Mouse (Mus musculus) hindbrain, embryonic 10.5 days (tissue): ENCODE measurements around the gene Fam229a. TPM values are rescaled to one million over a fixed set of nuclear protein-coding genes. Genes with fewer than 3 reads are reported as not detected.

ENCODE experiments used
- DNase-seq: peaks from one replicate; pipeline ENCODE4 v3.0.0-alpha.2; 2017; ENCODE audit warnings: low spot score
- H3K27ac ChIP-seq: fragments of 300-500 bp; sonication (generic); 2 replicates; pipeline ENCODE4 v1.5.1; 2016; ENCODE audit warnings: mild to moderate bottlenecking, moderate library complexity
- H3K27me3 ChIP-seq: fragments of 300-500 bp; sonication (generic); 2 replicates; pipeline ENCODE4 v1.6.1; 2016; ENCODE audit warnings: mild to moderate bottlenecking; ENCODE audit not compliant: poor library complexity, insufficient read depth, severe bottlenecking
- H3K36me3 ChIP-seq: fragments of 300-500 bp; sonication (generic); 2 replicates; pipeline ENCODE4 v1.6.1; 2016; ENCODE audit warnings: mild to moderate bottlenecking, moderate library complexity
- H3K4me1 ChIP-seq: fragments of 300-500 bp; sonication (generic); replicated peaks from 2 replicates; pipeline ENCODE4 v1.6.1; 2016; ENCODE audit warnings: mild to moderate bottlenecking
- H3K4me3 ChIP-seq: fragments of 300-500 bp; sonication (generic); 2 replicates; pipeline ENCODE4 v1.5.1; 2016; ENCODE audit warnings: mild to moderate bottlenecking, moderate library complexity
- H3K9me3 ChIP-seq: fragments of 300-500 bp; sonication (generic); 2 replicates; pipeline ENCODE4 v1.6.1; 2016; ENCODE audit warnings: mild to moderate bottlenecking, moderate library complexity
- WGBS: fragments of 180-500 bp; shearing (Covaris S2); methylation state at CpG from one replicate; pipeline ENCODE4 v1.1.7; 2016; 5-methylcytosine and 5-hydroxymethylcytosine counted together
- polyA plus RNA-seq: library from polyadenylated mRNA; unstranded; fragments of >200 nt; fragmentation: Nextera tagmentation; extraction: Ambion mirVana; gene quantifications from 2 replicates; pipeline ENCODE4 v1.2.1, GENCODE M21; 2016

Gene Fam229a
- polyA plus RNA-seq, 1 experiment from 2014 or later: 0.41 TPM

DNA sequence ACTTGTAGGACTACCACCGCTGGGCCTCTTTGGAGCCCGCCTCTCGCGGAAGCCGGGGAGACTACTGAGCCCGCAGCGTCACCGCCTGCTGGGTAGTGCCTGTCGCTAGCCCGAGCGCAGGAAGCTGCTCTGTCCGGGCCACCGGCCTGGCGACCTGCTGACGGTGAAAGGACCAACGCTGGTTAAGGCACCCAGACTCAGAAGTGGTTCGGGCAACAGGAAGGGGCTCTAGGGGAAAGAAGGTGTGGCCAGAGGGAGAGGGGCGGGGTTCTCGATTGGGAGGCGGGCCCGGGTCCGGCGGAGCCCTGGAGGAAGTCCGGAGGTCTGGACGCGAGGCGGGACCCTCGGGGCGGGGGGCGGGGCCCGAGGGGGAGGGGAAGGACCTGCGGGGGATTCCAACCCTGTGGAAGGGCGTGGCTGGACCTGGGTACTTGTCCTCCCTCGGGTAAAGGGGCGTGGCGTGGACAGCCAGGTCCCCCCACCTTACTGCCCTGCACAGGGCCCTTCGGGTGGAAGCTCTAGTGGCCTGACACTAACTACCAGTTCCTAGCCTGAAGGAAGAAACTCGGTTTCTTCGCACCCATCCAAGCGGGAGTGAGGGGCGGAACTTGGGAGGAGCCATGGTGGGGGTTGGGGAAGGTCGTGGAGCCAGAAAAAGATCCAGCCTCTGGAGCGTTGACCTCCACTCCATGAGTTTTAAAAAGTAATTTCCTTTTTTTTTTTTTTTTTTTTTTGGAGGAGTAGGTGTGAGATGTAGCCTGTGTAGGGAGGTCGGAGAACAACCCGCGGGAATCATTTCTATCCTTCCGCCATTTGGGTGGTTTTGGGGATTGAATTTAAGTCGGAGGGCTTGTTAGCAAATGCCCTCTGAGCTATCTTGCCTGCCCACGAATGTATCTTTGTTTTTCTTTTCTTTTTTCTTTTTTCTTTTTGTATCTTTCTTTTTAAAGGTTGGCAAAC lies 9.9 kb downstream of the Fam229a start:
- peak; percentile 96 for DNase-seq

DNA sequence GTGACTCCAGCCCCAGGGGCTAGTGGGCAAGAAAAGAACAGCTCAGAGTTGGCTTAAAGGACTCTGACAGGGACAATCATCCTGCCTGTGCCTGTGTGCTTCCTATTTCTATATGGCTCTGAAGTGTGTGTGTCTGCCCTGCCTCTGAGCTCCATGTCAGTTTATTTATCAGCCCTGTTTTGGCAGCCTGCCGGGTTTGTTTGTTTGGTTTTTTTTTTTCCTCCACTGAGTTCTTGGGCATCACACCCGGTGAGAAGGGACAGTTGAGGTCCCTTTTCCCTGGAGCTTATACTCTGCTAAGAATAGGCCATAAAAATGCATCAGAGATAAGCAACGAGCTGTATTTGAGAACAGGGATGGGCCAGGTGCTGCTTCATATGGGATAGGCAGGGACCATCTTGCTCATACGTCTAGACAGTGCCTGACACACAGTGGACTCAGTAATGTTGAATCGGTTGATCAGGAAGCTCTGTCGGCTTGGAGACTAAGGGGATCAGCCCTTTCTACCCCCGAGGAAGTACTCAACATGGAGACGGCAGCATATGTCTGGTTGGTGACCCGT lies 11.4 kb downstream of the Fam229a start:
- no peaks in the 10 kb centered on the region for H3K36me3 ChIP-seq
- peaks cover 42% of the 10 kb centered on the region for H3K4me1 ChIP-seq
- WGBS: 75% methylated on average over 9 of the region's 9 CpGs
- no peak for DNase-seq
- no peaks in the 10 kb centered on the region for H3K9me3 ChIP-seq
- H3K27me3 ChIP-seq: no peaks in the 10 kb centered on the region
- H3K27ac ChIP-seq: no peak overlapping the region
- H3K4me3 ChIP-seq: no peak overlapping the region

More for the DNA sequence above, 9.9 kb downstream of the Fam229a start:
- Histone ChIP-seq H3K27ac (peak overlapping the region; percentile 87), H3K9me3 (no peaks in the 10 kb centered on the region), H3K4me1 (peaks cover 54% of the 10 kb centered on the region), H3K27me3 (no peaks in the 10 kb centered on the region), H3K4me3 (peak overlapping the region; percentile 67), H3K36me3 (no peaks in the 10 kb centered on the region)
- WGBS: 2% methylated on average over 49 of the region's 49 CpGs

- WGBS: 80% methylated on average over 11 of the region's 11 CpGs
- H3K27me3 ChIP-seq: no peaks in the 10 kb centered on the region
- H3K4me1 ChIP-seq: peaks cover 46% of the 10 kb centered on the region
- H3K4me3 ChIP-seq: no peak overlapping the region
- H3K36me3 ChIP-seq: no peaks in the 10 kb centered on the region
- no peak overlapping the region for H3K27ac ChIP-seq
- DNase-seq: no peak
- no peaks in the 10 kb centered on the region for H3K9me3 ChIP-seq
Measured at GRCm38 (mm10) chr4:129502901-129503444, 12.0 kb downstream of the Fam229a start.

- Histone ChIP-seq H3K27ac (no peak overlapping the region; the same call in 1 of the 2 replicates), H3K9me3 (no peaks in the 10 kb centered on the region), H3K4me1 (peaks cover 46% of the 10 kb centered on the region), H3K36me3 (no peaks in the 10 kb centered on the region), H3K27me3 (no peaks in the 10 kb centered on the region), H3K4me3 (no peak overlapping the region; the same call in 1 of the 2 replicates)
- 78% methylated on average over 3 of the region's 3 CpGs for WGBS
- no peak for DNase-seq
Measured at GRCm38 (mm10) chr4:129505511-129505910, 14.5 kb downstream of the Fam229a start.

GRCm38 (mm10) chr4:129507434-129508236 lies 16.6 kb downstream of the Fam229a start:
- H3K4me3 ChIP-seq: no peak overlapping the region
- H3K36me3 ChIP-seq: no peaks in the 10 kb centered on the region
- H3K27ac ChIP-seq: peak overlapping the region; percentile 8; the same call in 1 of the 2 replicates
- H3K4me1 ChIP-seq: peaks cover 53% of the 10 kb centered on the region
- no peaks in the 10 kb centered on the region for H3K27me3 ChIP-seq
- 68% methylated on average over 9 of the region's 10 CpGs for WGBS
- no peaks in the 10 kb centered on the region for H3K9me3 ChIP-seq
- no peak for DNase-seq

DNA sequence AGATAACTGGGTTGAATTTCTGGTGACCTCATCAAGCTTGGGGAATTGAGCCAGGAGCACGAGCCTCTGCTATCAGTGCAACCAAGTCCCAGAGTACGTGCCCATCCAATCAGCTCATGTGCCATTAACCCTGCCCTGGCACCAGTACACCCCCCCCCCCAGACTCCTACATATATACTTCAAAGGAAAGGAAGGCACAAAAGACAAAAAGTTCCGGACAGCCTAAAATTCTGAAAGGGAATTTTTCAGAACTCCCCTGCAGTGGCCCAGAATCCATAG lies 17.2 kb downstream of the Fam229a start:
- H3K27me3 ChIP-seq: no peaks in the 10 kb centered on the region
- H3K4me3 ChIP-seq: no peak overlapping the region
- H3K4me1 ChIP-seq: peaks cover 58% of the 10 kb centered on the region
- no peak for DNase-seq
- H3K27ac ChIP-seq: no peak overlapping the region
- H3K9me3 ChIP-seq: no peaks in the 10 kb centered on the region
- WGBS: 86% methylated on average over 3 of the region's 3 CpGs
- no peaks in the 10 kb centered on the region for H3K36me3 ChIP-seq

DNA sequence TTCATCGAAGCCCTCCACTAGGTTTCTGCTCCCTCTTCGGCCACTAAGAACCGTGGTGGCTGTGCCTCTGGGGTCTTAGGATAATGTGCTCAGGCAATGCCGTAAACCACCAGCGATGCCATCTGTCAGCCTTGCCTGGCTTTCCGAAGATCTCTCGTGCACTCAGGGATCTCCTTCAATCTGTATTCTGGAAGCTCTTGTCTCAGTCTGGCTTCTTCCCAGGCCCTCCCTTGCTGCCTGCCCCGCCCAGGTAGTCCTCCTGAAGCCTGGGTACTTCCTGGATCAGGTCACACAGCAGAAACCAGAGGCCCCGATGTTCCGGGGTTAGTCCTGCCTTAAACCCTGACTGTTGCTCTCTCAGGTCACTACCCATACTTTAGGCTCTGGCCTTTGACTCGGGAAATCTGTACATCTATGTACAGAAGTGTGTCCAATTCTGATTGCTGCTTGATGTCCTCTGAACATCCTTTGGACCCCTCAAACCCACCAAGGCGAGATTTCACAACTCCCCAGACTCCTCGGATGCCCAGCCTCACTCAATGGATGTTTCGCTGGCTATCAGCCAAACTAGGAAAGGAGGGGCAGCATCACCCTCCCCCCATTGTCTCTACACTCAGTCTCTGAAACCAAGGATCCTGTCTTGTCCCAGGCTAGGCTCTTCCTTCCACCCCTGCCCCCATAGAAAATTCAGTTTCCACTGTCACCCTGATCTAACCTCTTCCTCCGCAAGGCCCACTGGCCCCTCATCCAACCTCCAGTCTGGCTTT lies 18.0 kb downstream of the Fam229a start:
- Histone ChIP-seq H3K27ac (peak overlapping the region; percentile 64), H3K9me3 (no peaks in the 10 kb centered on the region), H3K4me1 (peaks cover 63% of the 10 kb centered on the region), H3K27me3 (no peaks in the 10 kb centered on the region), H3K36me3 (no peaks in the 10 kb centered on the region), H3K4me3 (no peak overlapping the region)
- WGBS: 71% methylated on average over 15 of the region's 15 CpGs
- DNase-seq: no peak

DNA sequence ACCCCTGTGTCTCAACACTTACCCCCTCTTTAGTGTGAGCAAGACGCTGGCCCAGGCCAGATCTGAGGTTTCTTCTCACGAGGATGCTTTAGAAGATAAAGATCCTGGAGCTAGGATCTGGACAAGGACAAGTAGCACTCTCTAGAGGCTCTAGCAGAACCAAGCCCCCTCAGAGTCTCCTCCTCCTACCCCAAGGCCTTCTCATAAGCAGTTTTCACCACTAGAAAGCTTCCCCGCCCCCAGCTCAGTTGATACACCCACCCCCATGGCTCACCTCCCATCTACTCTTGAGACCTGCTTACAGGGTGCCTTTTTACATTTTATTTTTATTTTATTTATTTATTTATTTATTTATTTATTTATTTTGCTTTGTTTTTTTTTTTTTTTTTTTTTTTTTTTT lies 18.7 kb downstream of the Fam229a start:
- Histone ChIP-seq H3K27ac (peak overlapping the region; percentile 64), H3K36me3 (peaks cover 3% of the 10 kb centered on the region), H3K4me1 (peaks cover 59% of the 10 kb centered on the region), H3K9me3 (no peaks in the 10 kb centered on the region), H3K4me3 (no peak overlapping the region), H3K27me3 (no peaks in the 10 kb centered on the region)
- WGBS: 64% methylated on average over 3 of the region's 3 CpGs
- no peak for DNase-seq

GRCm38 (mm10) chr4:129510723-129511412 lies 19.9 kb downstream of the Fam229a start:
- H3K36me3 ChIP-seq: peaks cover 15% of the 10 kb centered on the region
- peak overlapping the region; percentile 100 for H3K27ac ChIP-seq
- WGBS: 25% methylated on average over 6 of the region's 6 CpGs
- peaks cover 70% of the 10 kb centered on the region for H3K4me1 ChIP-seq
- no peaks in the 10 kb centered on the region for H3K27me3 ChIP-seq
- peak; percentile 41 for DNase-seq
- H3K9me3 ChIP-seq: no peaks in the 10 kb centered on the region
- H3K4me3 ChIP-seq: peak overlapping the region; percentile 26

GRCm38 (mm10) chr4:129511413-129512096 lies 20.6 kb downstream of the Fam229a start:
- peaks cover 73% of the 10 kb centered on the region for H3K4me1 ChIP-seq
- no peaks in the 10 kb centered on the region for H3K27me3 ChIP-seq
- peak overlapping the region; percentile 100 for H3K27ac ChIP-seq
- H3K36me3 ChIP-seq: peaks cover 22% of the 10 kb centered on the region
- no peaks in the 10 kb centered on the region for H3K9me3 ChIP-seq
- WGBS: 9% methylated on average over 6 of the region's 6 CpGs
- H3K4me3 ChIP-seq: peak overlapping the region; percentile 26
- peak; percentile 54 for DNase-seq

- Histone ChIP-seq H3K4me3 (peak within 1 kb of the TSS; percentile 90), H3K27me3 (no peaks in the 10 kb centered on the region), H3K27ac (peak within 1 kb of the TSS; percentile 100), H3K36me3 (peaks cover 39% of the 10 kb centered on the region), H3K9me3 (no peaks in the 10 kb centered on the region), H3K4me1 (peaks cover 75% of the 10 kb centered on the region)
- peak; percentile 92 for DNase-seq
- WGBS: 5% methylated on average over 47 of the region's 47 CpGs
Measured at GRCm38 (mm10) chr4:129513086-129513767, 22.2 kb downstream of the Fam229a start, which contains the start of gene Marcksl1. Gene Marcksl1, plus strand, starts transcription at chr4:129513581.
